Mouse (Mus musculus) kidney, postnatal 0 days (tissue): ENCODE data around the gene Nploc4. TPM values are rescaled to one million over a fixed set of nuclear protein-coding genes. Genes with fewer than 3 reads are reported as not detected.
A peak's percentile ranks its signal among the peaks of the same experiment; 100 is the strongest.

Source experiments
- ATAC-seq: fragments of 200-750 bp; cut with Nextera tagmentation; replicated peaks from 2 replicates; pipeline ENCODE4 v1.8.0; 2017; ENCODE audit warnings: low read depth, moderate number of reproducible peaks, moderate TSS enrichment, moderate library complexity; ENCODE audit not compliant: low FRiP score
- DNase-seq: peaks from one replicate; pipeline ENCODE4 v3.0.0-alpha.2; 2016; ENCODE audit warnings: low spot score
- H3K27ac ChIP-seq: fragments of 300-500 bp; sonication (generic); 2 replicates; pipeline ENCODE4 v1.5.1; 2014; ENCODE audit warnings: mild to moderate bottlenecking
- H3K27me3 ChIP-seq: fragments of 300-500 bp; sonication (generic); 2 replicates; pipeline ENCODE4 v1.6.1; 2014; ENCODE audit warnings: low read length, mixed read lengths; ENCODE audit not compliant: insufficient read depth
- H3K36me3 ChIP-seq: fragments of 300-500 bp; sonication (generic); 2 replicates; pipeline ENCODE4 v1.6.1; 2014; ENCODE audit warnings: low read length, mixed read lengths; ENCODE audit not compliant: insufficient read depth
- H3K4me1 ChIP-seq: fragments of 300-500 bp; sonication (generic); replicated peaks from 2 replicates; pipeline ENCODE4 v1.6.1; 2014; ENCODE audit warnings: antibody characterized with exemption, low read length, mixed read lengths; ENCODE audit not compliant: insufficient read depth
- H3K4me2 ChIP-seq: fragments of 300-500 bp; sonication (generic); 2 replicates; pipeline ENCODE4 v1.6.1; 2014; ENCODE audit warnings: mild to moderate bottlenecking, low read length, moderate library complexity, mixed read lengths
- H3K4me3 ChIP-seq: fragments of 300-500 bp; sonication (generic); replicated peaks from 2 replicates; pipeline ENCODE4 v1.5.1; 2014; ENCODE audit warnings: low read depth, low read length
- H3K9ac ChIP-seq: fragments of 300-500 bp; sonication (generic); 2 replicates; pipeline ENCODE4 v1.6.1; 2014; ENCODE audit warnings: low read depth, low read length
- H3K9me3 ChIP-seq: fragments of 300-500 bp; sonication (generic); replicated peaks from 2 replicates; pipeline ENCODE4 v1.6.1; 2016; ENCODE audit warnings: low read length, inconsistent platforms, mixed read lengths
- CTCF ChIP-seq: IDR thresholded peaks from 2 replicates; pipeline ENCODE4 v1.5.1; 2016; ENCODE audit warnings: antibody characterized with exemption, low read depth, mild to moderate bottlenecking, moderate library complexity
- WGBS: fragments of 180-500 bp; shearing (Covaris S2); extraction: QIAGEN DNeasy Blood & Tissue Kit; methylation state at CpG from one replicate; pipeline ENCODE4 v1.1.7; 2014; 5-methylcytosine and 5-hydroxymethylcytosine counted together
- polyA plus RNA-seq: library from polyadenylated mRNA; unstranded; fragments of >200 nt; fragmentation: Nextera tagmentation; extraction: Ambion mirVana; gene quantifications from 2 replicates; pipeline ENCODE4 v1.2.1, GENCODE M21; 2015

Gene Nploc4
- polyA plus RNA-seq, 1 experiment from 2014 or later: 23.3 TPM

DNA sequence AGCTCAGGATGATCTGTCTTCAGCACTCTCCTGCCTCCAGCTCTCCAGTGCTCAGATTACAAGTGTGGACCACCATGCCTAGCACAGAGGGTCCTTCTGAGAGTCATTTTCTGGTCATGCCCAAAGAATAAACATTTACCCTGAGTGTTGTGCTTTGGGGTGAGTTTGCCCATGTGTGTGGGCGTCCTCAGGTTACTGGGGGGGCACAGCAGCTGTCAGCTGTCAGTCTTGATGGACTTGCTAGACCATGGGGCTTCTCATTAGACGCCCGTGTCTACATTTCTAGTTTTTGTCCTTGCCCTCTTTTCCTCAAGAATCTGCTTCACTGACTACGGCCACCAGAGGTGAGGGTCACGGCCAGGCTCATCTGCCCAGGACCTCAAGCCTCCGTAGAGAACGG is 9.7 kb upstream of the Nploc4 start:
- 52% methylated on average over 7 of the region's 7 CpGs for WGBS
- Histone ChIP-seq H3K4me2 (no peak overlapping the region), H3K27ac (no peak overlapping the region), H3K9me3 (no peaks in the 10 kb centered on the region), H3K9ac (no peak overlapping the region), H3K36me3 (no peaks in the 10 kb centered on the region), H3K4me3 (no peak overlapping the region), H3K4me1 (no peaks in the 10 kb centered on the region; the same call in 1 of the 2 replicates), H3K27me3 (no peaks in the 10 kb centered on the region)
- no peak for DNase-seq
- no peak for ATAC-seq
- TF ChIP-seq CTCF: no peak

DNA sequence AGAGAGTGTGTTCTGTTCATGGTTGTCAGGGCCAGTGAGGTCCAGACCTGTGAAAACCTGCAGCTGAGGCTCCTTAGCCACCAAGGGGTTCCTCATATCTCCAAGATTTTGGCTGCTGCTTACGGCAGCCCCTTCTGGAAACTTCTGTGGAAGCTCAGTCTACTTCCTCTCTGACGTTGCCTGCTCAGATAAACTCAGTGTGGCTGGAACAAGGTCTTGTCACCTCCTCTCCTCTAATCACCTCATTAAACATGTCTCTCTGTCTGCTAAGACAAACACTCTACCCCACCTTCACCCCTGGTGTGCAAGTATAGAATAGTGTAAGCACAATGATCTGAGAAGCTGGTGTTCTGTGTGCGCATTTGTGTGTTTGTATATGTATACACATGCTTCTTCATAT is 8.0 kb upstream of the Nploc4 start:
- Histone ChIP-seq H3K27me3 (no peaks in the 10 kb centered on the region), H3K4me3 (no peak overlapping the region), H3K27ac (no peak overlapping the region), H3K4me1 (no peaks in the 10 kb centered on the region; the same call in 1 of the 2 replicates), H3K9me3 (no peaks in the 10 kb centered on the region), H3K36me3 (no peaks in the 10 kb centered on the region), H3K4me2 (no peak overlapping the region), H3K9ac (no peak overlapping the region)
- TF ChIP-seq CTCF: no peak
- ATAC-seq (no peak), DNase-seq (no peak)
- WGBS: 56% methylated on average over 3 of the region's 3 CpGs

DNA sequence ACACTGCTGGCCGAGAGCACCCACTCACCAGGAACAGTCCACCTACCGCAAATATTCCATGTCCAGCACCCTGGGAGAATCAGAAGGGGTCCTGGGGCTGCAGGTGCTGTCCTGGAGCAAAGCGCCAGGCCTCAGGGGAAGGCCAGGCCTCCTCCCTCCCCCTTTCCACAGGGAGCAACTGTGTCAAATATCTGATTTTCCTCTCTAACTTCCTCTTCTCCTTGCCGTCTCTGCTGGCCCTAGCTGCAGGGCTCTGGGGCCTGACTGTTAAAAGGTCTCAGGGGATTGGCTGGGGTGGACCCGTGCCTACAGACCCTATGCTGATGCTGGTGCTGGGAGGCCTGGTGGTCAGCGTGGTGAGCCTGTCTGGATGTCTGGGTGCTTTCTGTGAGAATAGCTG is 6.6 kb upstream of the Nploc4 start:
- ATAC-seq: no peak
- 68% methylated on average over 6 of the region's 6 CpGs for WGBS

DNA sequence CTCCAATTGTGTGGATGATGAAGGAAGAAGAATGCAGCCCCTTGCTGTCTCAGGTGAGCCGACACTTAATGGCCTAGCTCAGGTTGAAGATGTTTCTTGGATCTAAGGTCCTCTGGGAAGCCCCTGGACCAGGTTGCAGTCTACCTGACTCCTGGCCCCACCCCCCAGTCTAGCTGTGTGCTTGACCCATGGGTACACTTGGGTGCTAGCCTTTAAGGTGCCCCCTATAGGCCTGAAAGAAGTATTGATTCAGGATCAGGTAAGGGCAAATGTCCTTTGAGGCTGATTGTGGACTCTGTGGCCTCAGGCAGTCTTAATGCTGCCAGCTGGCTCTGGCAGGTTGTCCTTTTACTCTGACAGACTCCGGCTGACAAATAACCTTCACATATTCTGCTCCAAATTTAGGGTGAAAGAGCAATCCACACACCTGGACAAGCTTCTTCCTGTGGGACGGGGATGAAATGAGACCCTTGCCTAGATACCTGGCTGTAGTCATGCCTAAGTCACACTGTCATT is 5.3 kb upstream of the Nploc4 start:
- WGBS: 88% methylated on average over 3 of the region's 3 CpGs

More for the DNA sequence above, 6.6 kb upstream of the Nploc4 start:
- Histone ChIP-seq H3K4me2 (no peak overlapping the region), H3K27ac (no peak overlapping the region), H3K4me3 (no peak overlapping the region), H3K9ac (no peak overlapping the region), H3K9me3 (no peaks in the 10 kb centered on the region), H3K36me3 (no peaks in the 10 kb centered on the region), H3K27me3 (no peaks in the 10 kb centered on the region), H3K4me1 (no peaks in the 10 kb centered on the region; the same call in 1 of the 2 replicates)
- DNase-seq: no peak
- no peak for TF ChIP-seq CTCF

DNA sequence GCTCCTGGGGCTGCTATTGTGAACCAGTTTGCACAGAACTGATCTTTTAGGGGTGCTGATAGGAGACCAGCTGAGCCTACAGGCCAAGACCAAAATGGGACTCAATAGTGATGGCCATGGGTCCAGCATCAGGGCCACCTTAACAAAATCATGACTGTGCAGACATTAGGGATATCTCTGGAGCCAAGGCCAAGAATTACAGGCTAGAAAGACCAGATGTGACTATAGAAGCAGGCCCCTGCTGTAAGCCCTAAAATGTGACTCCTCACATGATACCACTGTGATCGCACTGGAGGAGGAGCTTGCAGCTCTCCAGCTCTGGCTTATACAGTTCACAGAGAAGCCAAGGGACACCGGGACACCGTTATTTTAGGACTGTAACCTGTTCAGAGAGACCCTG is 4.8 kb upstream of the Nploc4 start, which contains the start of gene Tspan10:
Tspan10 (plus strand) TSS at position 301 of the 400 bp plus-strand sequence.
- TF ChIP-seq CTCF: no peak
- ATAC-seq: no peak
- H3K9me3 ChIP-seq: no peaks in the 10 kb centered on the region
- H3K27me3 ChIP-seq: no peaks in the 10 kb centered on the region
- no peaks in the 10 kb centered on the region for H3K4me1 ChIP-seq
- no peak for DNase-seq
- H3K27ac ChIP-seq: no peak within 1 kb of the TSS
- no peak within 1 kb of the TSS for H3K9ac ChIP-seq
- no peaks in the 10 kb centered on the region for H3K36me3 ChIP-seq
- 96% methylated on average over 3 of the region's 3 CpGs for WGBS
- H3K4me3 ChIP-seq: no peak within 1 kb of the TSS
- H3K4me2 ChIP-seq: no peak within 1 kb of the TSS

More for the DNA sequence above, 5.3 kb upstream of the Nploc4 start:
- H3K4me3 ChIP-seq: no peak overlapping the region
- ATAC-seq: no peak
- no peaks in the 10 kb centered on the region for H3K27me3 ChIP-seq
- H3K4me1 ChIP-seq: no peaks in the 10 kb centered on the region
- no peak overlapping the region for H3K27ac ChIP-seq
- H3K4me2 ChIP-seq: no peak overlapping the region
- no peak for TF ChIP-seq CTCF
- H3K36me3 ChIP-seq: no peaks in the 10 kb centered on the region
- no peaks in the 10 kb centered on the region for H3K9me3 ChIP-seq
- H3K9ac ChIP-seq: no peak overlapping the region
- DNase-seq: no peak

DNA sequence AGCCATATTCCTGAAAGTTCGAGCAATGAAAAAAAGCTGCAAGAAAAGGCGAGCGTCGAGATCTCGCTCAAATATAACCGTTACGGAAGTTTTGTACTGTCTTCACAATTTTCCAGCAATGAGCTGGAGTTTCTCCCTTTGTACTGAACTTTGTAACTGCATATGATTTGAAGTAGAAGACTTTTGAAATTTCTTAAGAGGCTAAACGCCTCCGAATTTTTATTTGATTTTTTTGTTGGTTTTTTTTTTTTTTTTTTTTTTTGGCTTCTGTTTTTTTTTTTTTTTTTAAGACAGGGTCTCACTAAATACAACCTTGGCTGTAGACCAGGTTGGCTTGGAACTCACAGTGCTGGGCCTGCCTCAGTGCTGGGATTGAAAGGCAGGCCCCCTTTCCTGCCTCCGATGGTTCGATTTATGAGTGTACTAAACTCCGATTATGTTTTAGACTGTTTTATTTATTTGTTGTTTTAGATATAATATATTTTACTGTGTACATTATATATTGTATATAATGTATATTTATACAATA is 413 bp upstream of the Nploc4 start:
- Histone ChIP-seq H3K9ac (peak overlapping the region; percentile 95), H3K27ac (peak overlapping the region; percentile 79; the same call in 1 of the 2 replicates), H3K4me3 (peak overlapping the region; percentile 96), H3K4me2 (peak overlapping the region; percentile 71), H3K4me1 (peaks cover 6% of the 10 kb centered on the region), H3K9me3 (no peaks in the 10 kb centered on the region), H3K36me3 (peaks cover 6% of the 10 kb centered on the region; the same call in 1 of the 2 replicates), H3K27me3 (no peaks in the 10 kb centered on the region)
- no peak; the same call in 1 of the 2 replicates for TF ChIP-seq CTCF
- DNase-seq (no peak), ATAC-seq (no peak)
- WGBS: 25% methylated on average over 12 of the region's 12 CpGs
